Mouse (Mus musculus): ENCODE data around the gene Rabgap1l. TPM values are rescaled to one million over a fixed set of nuclear protein-coding genes. Genes with fewer than 3 reads are reported as not detected.
A peak's percentile ranks its signal among the peaks of the same experiment; 100 is the strongest.

The Rabgap1l gene
- polyA plus RNA-seq, 1 experiment from 2014 or later, result 10.1 TPM

GRCm38 (mm10) chr1:160734743-160735142 is 58.3 kb downstream of the Rabgap1l start:
- no peaks in the 10 kb centered on the region for H3K4me1 ChIP-seq
- WGBS, result 80% methylated on average over 2 of the region's 2 CpGs
- H3K27ac ChIP-seq, result no peak overlapping the region
- no peak overlapping the region for H3K4me3 ChIP-seq (replicated peaks)
- H3K27me3 ChIP-seq, result no peaks in the 10 kb centered on the region
- H3K36me3 ChIP-seq, result 0 out of 2 replicates have a peak, but pooled peaks cover 4% of the 10 kb centered on the region
- H3K9ac ChIP-seq, result no peak overlapping the region
- no peaks in the 10 kb centered on the region for H3K9me3 ChIP-seq (replicated peaks)
- H3K4me2 ChIP-seq, result no peak overlapping the region
- no peak for ATAC-seq (replicated peaks; ENCODE audit: low FRiP score)

GRCm38 (mm10) chr1:160729944-160730343 is 63.1 kb downstream of the Rabgap1l start:
- H3K9me3 ChIP-seq (replicated peaks), result no peaks in the 10 kb centered on the region
- no peaks in the 10 kb centered on the region for H3K4me1 ChIP-seq
- H3K27ac ChIP-seq, result no peak overlapping the region
- H3K27me3 ChIP-seq, result no peaks in the 10 kb centered on the region
- H3K4me3 ChIP-seq (replicated peaks), result no peak overlapping the region
- no peak overlapping the region for H3K4me2 ChIP-seq
- 0 out of 2 replicates have a peak, but pooled peaks cover 4% of the 10 kb centered on the region for H3K36me3 ChIP-seq
- WGBS, result 80% methylated on average over 4 of the region's 4 CpGs
- ATAC-seq (replicated peaks; ENCODE audit: low FRiP score), result no peak
- no peak overlapping the region for H3K9ac ChIP-seq

GRCm38 (mm10) chr1:160717742-160718141 is 75.3 kb downstream of the Rabgap1l start:
- 16% methylated on average over 3 of the region's 3 CpGs for WGBS
- H3K4me1 ChIP-seq, result no peaks in the 10 kb centered on the region
- no peak overlapping the region for H3K4me3 ChIP-seq (replicated peaks)
- no peak overlapping the region for H3K27ac ChIP-seq
- no peak for ATAC-seq (replicated peaks; ENCODE audit: low FRiP score)
- H3K27me3 ChIP-seq, result no peaks in the 10 kb centered on the region
- H3K9me3 ChIP-seq (replicated peaks), result no peaks in the 10 kb centered on the region
- no peak overlapping the region for H3K9ac ChIP-seq
- H3K4me2 ChIP-seq, result no peak overlapping the region
- no peaks in the 10 kb centered on the region for H3K36me3 ChIP-seq

- Histone ChIP-seq H3K4me3 (replicated peaks) (no peak overlapping the region), H3K9ac (no peak overlapping the region), H3K9me3 (replicated peaks) (no peaks in the 10 kb centered on the region), H3K36me3 (no peaks in the 10 kb centered on the region), H3K27me3 (no peaks in the 10 kb centered on the region), H3K4me2 (no peak overlapping the region), H3K4me1 (no peaks in the 10 kb centered on the region), H3K27ac (no peak overlapping the region)
- ATAC-seq (replicated peaks; ENCODE audit: low FRiP score), result no peak
These were observed 78.3 kb downstream of the Rabgap1l start for GRCm38 (mm10) chr1:160714685-160715084.

GRCm38 (mm10) chr1:160713887-160714286 is 79.1 kb downstream of the Rabgap1l start:
- Histone ChIP-seq H3K36me3 (no peaks in the 10 kb centered on the region), H3K4me3 (replicated peaks) (no peak overlapping the region), H3K9me3 (replicated peaks) (no peaks in the 10 kb centered on the region), H3K27me3 (no peaks in the 10 kb centered on the region), H3K27ac (no peak overlapping the region), H3K9ac (no peak overlapping the region), H3K4me2 (no peak overlapping the region), H3K4me1 (no peaks in the 10 kb centered on the region)
- 78% methylated on average over 4 of the region's 4 CpGs for WGBS
- ATAC-seq (replicated peaks; ENCODE audit: low FRiP score), result no peak

- ATAC-seq (replicated peaks; ENCODE audit: low FRiP score), result no peak
- Histone ChIP-seq H3K27me3 (no peaks in the 10 kb centered on the region), H3K9ac (no peak overlapping the region), H3K36me3 (no peaks in the 10 kb centered on the region), H3K27ac (no peak overlapping the region), H3K4me2 (no peak overlapping the region), H3K4me3 (replicated peaks) (no peak overlapping the region), H3K9me3 (replicated peaks) (no peaks in the 10 kb centered on the region), H3K4me1 (no peaks in the 10 kb centered on the region)
- 97% methylated on average over 1 of the region's 1 CpGs for WGBS
These were observed 79.6 kb downstream of the Rabgap1l start for GRCm38 (mm10) chr1:160713383-160713782.

GRCm38 (mm10) chr1:160710539-160710938 is 82.5 kb downstream of the Rabgap1l start:
- ATAC-seq (replicated peaks; ENCODE audit: low FRiP score), result no peak
- Histone ChIP-seq H3K4me1 (no peaks in the 10 kb centered on the region), H3K36me3 (no peaks in the 10 kb centered on the region), H3K9me3 (replicated peaks) (no peaks in the 10 kb centered on the region), H3K27me3 (no peaks in the 10 kb centered on the region), H3K9ac (no peak overlapping the region), H3K27ac (no peak overlapping the region), H3K4me2 (no peak overlapping the region), H3K4me3 (replicated peaks) (no peak overlapping the region)

- H3K9ac ChIP-seq, result no peak overlapping the region
- H3K27me3 ChIP-seq, result no peaks in the 10 kb centered on the region
- no peak overlapping the region for H3K4me2 ChIP-seq
- H3K4me1 ChIP-seq, result no peaks in the 10 kb centered on the region
- H3K9me3 ChIP-seq (replicated peaks), result no peaks in the 10 kb centered on the region
- peaks cover 4% of the 10 kb centered on the region; the same call in 1 of the 2 replicates for H3K36me3 ChIP-seq
- WGBS, result 92% methylated on average over 2 of the region's 2 CpGs
- ATAC-seq (replicated peaks; ENCODE audit: low FRiP score), result no peak
- H3K27ac ChIP-seq, result no peak overlapping the region
- no peak overlapping the region for H3K4me3 ChIP-seq (replicated peaks)
These were observed 88.4 kb downstream of the Rabgap1l start for GRCm38 (mm10) chr1:160704596-160704995.

GRCm38 (mm10) chr1:160703813-160704212 is 89.2 kb downstream of the Rabgap1l start:
- Histone ChIP-seq H3K27ac (no peak overlapping the region), H3K4me3 (replicated peaks) (no peak overlapping the region), H3K9me3 (replicated peaks) (no peaks in the 10 kb centered on the region), H3K4me1 (no peaks in the 10 kb centered on the region), H3K9ac (no peak overlapping the region), H3K36me3 (peaks cover 4% of the 10 kb centered on the region; the same call in 1 of the 2 replicates), H3K4me2 (no peak overlapping the region), H3K27me3 (no peaks in the 10 kb centered on the region)
- no peak for ATAC-seq (replicated peaks; ENCODE audit: low FRiP score)
- over 99% methylated on average over 6 of the region's 6 CpGs for WGBS

GRCm38 (mm10) chr1:160693094-160693447 is 99.9 kb downstream of the Rabgap1l start:
- Histone ChIP-seq H3K4me2 (no peak overlapping the region), H3K9me3 (replicated peaks) (no peaks in the 10 kb centered on the region), H3K27me3 (no peaks in the 10 kb centered on the region), H3K27ac (no peak overlapping the region), H3K4me3 (replicated peaks) (no peak overlapping the region), H3K9ac (no peak overlapping the region), H3K36me3 (no peaks in the 10 kb centered on the region), H3K4me1 (no peaks in the 10 kb centered on the region)
- peak; percentile 92 for ATAC-seq (replicated peaks; ENCODE audit: low FRiP score)
- WGBS, result 64% methylated on average over 1 of the region's 1 CpGs

- Histone ChIP-seq H3K36me3 (no peaks in the 10 kb centered on the region), H3K4me1 (no peaks in the 10 kb centered on the region), H3K27me3 (no peaks in the 10 kb centered on the region), H3K9ac (no peak overlapping the region), H3K4me2 (no peak overlapping the region), H3K4me3 (replicated peaks) (no peak overlapping the region), H3K9me3 (replicated peaks) (no peaks in the 10 kb centered on the region), H3K27ac (no peak overlapping the region)
- whole genome bisulfite sequencing, result 82% methylated on average over 6 of the region's 6 CpGs
- ATAC-seq (replicated peaks; ENCODE audit: low FRiP score), result no peak
These were observed 100.6 kb downstream of the Rabgap1l start for GRCm38 (mm10) chr1:160692224-160693093.

- no peak for ATAC-seq (replicated peaks; ENCODE audit: low FRiP score)
- Histone ChIP-seq H3K4me3 (replicated peaks) (no peak overlapping the region), H3K9ac (no peak overlapping the region), H3K9me3 (replicated peaks) (no peaks in the 10 kb centered on the region), H3K36me3 (no peaks in the 10 kb centered on the region), H3K27ac (no peak overlapping the region), H3K4me2 (no peak overlapping the region), H3K27me3 (no peaks in the 10 kb centered on the region), H3K4me1 (no peaks in the 10 kb centered on the region)
- WGBS, result 84% methylated on average over 1 of the region's 1 CpGs
These were observed 101.8 kb downstream of the Rabgap1l start for GRCm38 (mm10) chr1:160691196-160691590.
